Mouse (Mus musculus): ENCODE measurements around the gene Bcat1. TPM values are rescaled to one million over a fixed set of nuclear protein-coding genes. Genes with fewer than 3 reads are reported as not detected.

Gene Bcat1
- total and polyA plus RNA-seq, 2 experiments from 2014 or later, result 59.7 to 94.3 TPM

DNA sequence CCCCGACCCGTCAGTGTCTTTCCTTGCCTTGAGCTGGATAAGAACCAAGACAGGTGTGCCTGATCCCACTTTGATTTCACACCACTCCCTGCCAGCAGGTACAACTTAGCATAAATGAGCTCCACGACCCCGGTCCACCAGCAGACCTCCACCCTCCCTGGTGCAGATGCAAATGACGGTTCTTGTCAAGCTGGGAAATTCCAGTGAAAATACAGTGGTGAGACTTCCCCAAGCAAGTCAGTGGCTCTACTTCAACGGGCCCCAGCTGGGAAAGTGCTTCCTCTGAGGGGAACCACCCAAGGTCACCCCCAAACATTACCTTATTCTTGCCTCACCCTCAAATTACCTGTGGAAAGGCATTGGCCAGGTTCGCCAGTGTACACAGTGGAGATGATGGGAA, 16.0 kb upstream of the Bcat1 start:
- H3K27ac ChIP-seq, result no peak overlapping the region

DNA sequence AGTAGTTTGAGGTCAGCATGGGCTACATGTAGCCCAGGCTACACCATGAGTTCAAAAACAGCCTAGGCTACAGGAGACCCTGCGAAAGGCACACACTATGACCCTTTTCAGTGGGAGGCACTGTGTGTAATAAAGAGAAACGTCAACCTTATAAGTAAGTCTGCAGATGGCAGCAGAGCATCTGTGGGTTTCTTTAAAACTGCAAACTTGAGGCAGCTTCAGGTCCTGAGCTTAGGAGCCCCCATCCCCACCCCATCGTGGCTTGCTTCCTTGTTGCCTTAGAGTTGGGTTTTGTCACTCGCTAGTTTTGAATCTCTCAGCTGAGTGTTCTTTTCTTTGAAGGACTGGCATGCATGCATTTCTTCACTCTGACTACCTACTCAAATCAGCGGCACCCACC, 14.9 kb upstream of the Bcat1 start:
- 0 out of 2 replicates have a peak, but pooled peaks have one; percentile 6 for TF ChIP-seq CTCF (IDR thresholded peaks at IDR 0.05; ENCODE audit: low read depth)
- WGBS, result 69% methylated on average over 5 of the region's 5 CpGs

More for the DNA sequence above, 16.0 kb upstream of the Bcat1 start:
- DNase-seq (ENCODE audit: low spot score) (no peak), ATAC-seq (no peak)
- no peak overlapping the region for H3K4me2 ChIP-seq (ENCODE audit: low read depth, low read length)
- no peaks in the 10 kb centered on the region for H3K4me1 ChIP-seq (ENCODE audit: insufficient read depth, low read length)
- no peak for TF ChIP-seq CTCF (IDR thresholded peaks at IDR 0.05; ENCODE audit: low read depth)
- H3K9ac ChIP-seq (replicated peaks; ENCODE audit: low read length), result no peak overlapping the region
- 89% methylated on average over 7 of the region's 7 CpGs for WGBS
- no peaks in the 10 kb centered on the region for H3K36me3 ChIP-seq (ENCODE audit: insufficient read depth, low read length)
- H3K9me3 ChIP-seq (ENCODE audit: low read length), result no peaks in the 10 kb centered on the region
- H3K4me3 ChIP-seq (ENCODE audit: low read length), result no peak overlapping the region
- no peaks in the 10 kb centered on the region for H3K27me3 ChIP-seq (ENCODE audit: insufficient read depth, low read length)

DNA sequence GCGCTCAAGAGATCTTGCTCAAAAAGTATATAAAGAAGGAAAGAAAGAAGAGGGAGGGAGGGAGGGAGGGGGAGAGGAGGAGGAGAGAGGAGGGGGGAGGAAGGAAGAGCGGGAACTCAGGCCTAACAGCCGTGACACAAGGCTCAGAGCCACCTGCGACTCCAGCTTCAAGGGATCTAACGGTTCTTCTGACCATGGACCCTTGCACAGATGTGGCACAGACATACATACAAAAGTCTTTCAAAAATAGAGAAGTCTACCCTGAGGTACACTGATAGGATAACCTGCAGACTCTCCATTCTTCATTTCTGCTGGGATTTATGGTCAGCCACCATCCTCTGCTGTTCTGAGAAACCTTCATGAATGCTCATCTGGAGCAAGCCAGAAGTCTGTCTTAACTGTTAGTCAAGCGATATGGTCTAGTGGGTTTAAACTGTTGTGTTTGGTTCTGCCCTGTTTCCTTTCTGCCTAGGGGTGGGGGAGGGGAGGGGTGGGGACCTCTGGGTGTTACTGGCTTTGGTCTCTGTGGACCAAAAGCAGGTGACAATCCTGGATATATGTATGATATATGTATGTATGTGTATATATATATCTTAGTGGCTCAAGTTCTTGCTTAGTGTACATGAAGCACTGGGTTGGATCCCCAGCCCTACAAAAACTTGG, 14.3 kb upstream of the Bcat1 start:
- ATAC-seq (no peak), DNase-seq (ENCODE audit: low spot score) (no peak)
- H3K4me3 ChIP-seq (ENCODE audit: low read length), result no peak overlapping the region
- H3K9me3 ChIP-seq (ENCODE audit: low read length), result no peaks in the 10 kb centered on the region
- no peaks in the 10 kb centered on the region for H3K27me3 ChIP-seq (ENCODE audit: insufficient read depth, low read length)
- no peaks in the 10 kb centered on the region for H3K4me1 ChIP-seq (ENCODE audit: insufficient read depth, low read length)
- no peak overlapping the region for H3K27ac ChIP-seq
- H3K4me2 ChIP-seq (ENCODE audit: low read depth, low read length), result no peak overlapping the region
- 71% methylated on average over 6 of the region's 6 CpGs for WGBS
- H3K36me3 ChIP-seq (ENCODE audit: insufficient read depth, low read length), result no peaks in the 10 kb centered on the region
- no peak overlapping the region for H3K9ac ChIP-seq (replicated peaks; ENCODE audit: low read length)
- no peak for TF ChIP-seq CTCF (IDR thresholded peaks at IDR 0.05; ENCODE audit: low read depth)

More for the DNA sequence above, 14.9 kb upstream of the Bcat1 start:
- no peaks in the 10 kb centered on the region for H3K36me3 ChIP-seq (ENCODE audit: insufficient read depth, low read length)
- H3K9me3 ChIP-seq (ENCODE audit: low read length), result no peaks in the 10 kb centered on the region
- no peak overlapping the region for H3K4me3 ChIP-seq (ENCODE audit: low read length)
- H3K27me3 ChIP-seq (ENCODE audit: insufficient read depth, low read length), result no peaks in the 10 kb centered on the region
- no peak for DNase-seq (ENCODE audit: low spot score)
- no peak overlapping the region for H3K27ac ChIP-seq
- no peak for ATAC-seq
- no peak overlapping the region for H3K9ac ChIP-seq (replicated peaks; ENCODE audit: low read length)
- no peak overlapping the region for H3K4me2 ChIP-seq (ENCODE audit: low read depth, low read length)
- H3K4me1 ChIP-seq (ENCODE audit: insufficient read depth, low read length), result no peaks in the 10 kb centered on the region

DNA sequence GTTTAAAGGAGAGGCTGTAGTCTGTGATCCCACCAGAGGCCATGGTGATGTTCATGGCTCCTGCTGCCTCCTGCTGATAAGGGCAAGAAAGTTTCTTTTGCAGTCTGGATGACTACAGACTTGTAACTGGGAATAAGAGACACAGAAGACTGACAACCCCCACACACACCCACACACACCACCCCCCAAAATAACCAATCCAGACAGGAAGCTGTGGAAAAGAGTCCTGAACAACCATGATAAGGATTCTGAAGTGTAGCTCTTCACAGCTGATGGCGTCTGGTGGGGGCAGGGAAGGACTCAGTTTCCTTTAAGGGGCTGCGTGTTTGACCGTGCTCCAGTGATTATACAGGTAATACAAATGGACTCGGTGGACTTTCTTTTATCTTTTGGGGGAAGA, 13.4 kb upstream of the Bcat1 start:
- Histone ChIP-seq H3K27ac (no peak overlapping the region), H3K4me2 (ENCODE audit: low read depth, low read length) (no peak overlapping the region), H3K4me1 (ENCODE audit: insufficient read depth, low read length) (no peaks in the 10 kb centered on the region), H3K4me3 (ENCODE audit: low read length) (no peak overlapping the region), H3K27me3 (ENCODE audit: insufficient read depth, low read length) (no peaks in the 10 kb centered on the region), H3K36me3 (ENCODE audit: insufficient read depth, low read length) (no peaks in the 10 kb centered on the region), H3K9me3 (ENCODE audit: low read length) (no peaks in the 10 kb centered on the region), H3K9ac (replicated peaks; ENCODE audit: low read length) (no peak overlapping the region)
- no peak for TF ChIP-seq CTCF (IDR thresholded peaks at IDR 0.05; ENCODE audit: low read depth)
- WGBS, result 86% methylated on average over 4 of the region's 4 CpGs
- DNase-seq (ENCODE audit: low spot score), result no peak
- no peak for ATAC-seq

DNA sequence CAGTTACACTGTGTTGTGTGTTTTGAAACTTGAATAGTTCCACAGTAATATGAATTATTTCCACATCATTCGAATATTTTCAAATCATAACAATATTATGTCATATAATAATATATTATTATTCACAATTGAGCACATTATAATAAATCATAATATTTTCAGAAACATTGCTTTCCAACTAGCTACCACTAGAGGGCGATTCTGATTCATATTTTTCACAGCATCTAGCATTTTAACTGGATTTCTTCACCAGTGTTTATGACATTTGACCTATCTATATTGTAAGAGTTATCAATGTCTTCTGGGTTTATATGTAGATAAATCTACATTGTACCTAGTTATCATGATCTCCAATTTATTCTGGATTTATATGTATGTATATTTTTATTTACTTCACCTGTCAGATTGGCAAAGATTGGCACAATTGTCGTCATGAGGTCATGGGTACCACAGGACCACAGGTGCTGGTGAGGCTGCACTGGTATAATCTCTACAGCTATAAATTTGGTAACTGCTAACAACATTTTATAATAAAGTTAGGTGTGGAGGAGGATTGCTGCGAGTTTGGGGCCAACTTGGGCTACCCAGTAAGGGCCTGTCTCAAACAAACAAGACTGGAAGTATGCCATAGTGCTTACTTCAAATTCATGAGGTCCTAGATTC, 12.6 kb upstream of the Bcat1 start:
- 49% methylated on average over 4 of the region's 4 CpGs for WGBS

DNA sequence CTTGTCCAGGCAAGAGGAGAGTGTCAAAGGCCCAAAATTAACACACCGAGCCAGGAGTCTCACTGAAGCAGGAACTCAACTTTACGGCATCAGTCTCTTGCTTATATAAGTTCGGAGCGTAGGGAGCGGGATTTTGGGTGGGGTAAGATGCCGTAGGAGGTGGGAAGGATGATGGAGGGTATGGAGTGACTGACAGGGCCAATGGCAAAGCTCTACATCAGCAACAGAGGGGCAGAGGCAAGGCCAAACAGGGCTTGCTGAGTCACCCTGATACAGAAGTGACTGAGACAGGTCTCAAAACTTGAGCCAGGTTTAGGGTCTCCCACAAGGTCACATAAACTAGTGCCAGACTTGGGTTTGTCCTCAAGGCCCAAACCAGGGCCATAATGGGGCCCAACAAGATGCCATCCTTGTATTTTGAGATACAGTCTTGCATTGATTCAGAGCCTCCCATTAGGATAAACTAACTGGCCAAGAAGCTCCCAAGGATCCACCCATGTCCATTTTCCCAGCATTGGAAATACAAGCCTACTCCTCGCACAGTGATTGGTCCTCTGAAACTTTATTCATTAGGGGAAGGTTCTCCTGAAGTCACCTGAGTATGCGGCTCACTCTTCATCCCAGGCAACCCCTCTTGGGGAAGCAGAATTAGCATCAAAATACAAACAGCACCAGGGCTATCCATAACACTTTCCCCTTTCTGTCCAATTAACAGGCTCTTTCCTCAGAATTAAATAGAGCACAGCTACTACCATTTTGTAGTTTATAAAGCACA, 8.5 kb upstream of the Bcat1 start:
- DNase-seq (ENCODE audit: low spot score) (no peak), ATAC-seq (no peak)
- no peak overlapping the region for H3K27ac ChIP-seq
- no peaks in the 10 kb centered on the region for H3K27me3 ChIP-seq (ENCODE audit: insufficient read depth, low read length)
- H3K4me2 ChIP-seq (ENCODE audit: low read depth, low read length), result no peak overlapping the region
- H3K9me3 ChIP-seq (ENCODE audit: low read length), result no peaks in the 10 kb centered on the region
- TF ChIP-seq CTCF (IDR thresholded peaks at IDR 0.05; ENCODE audit: low read depth), result no peak
- H3K4me3 ChIP-seq (ENCODE audit: low read length), result no peak overlapping the region
- no peak overlapping the region for H3K9ac ChIP-seq (replicated peaks; ENCODE audit: low read length)
- no peaks in the 10 kb centered on the region for H3K36me3 ChIP-seq (ENCODE audit: insufficient read depth, low read length)
- WGBS, result 91% methylated on average over 8 of the region's 8 CpGs
- H3K4me1 ChIP-seq (ENCODE audit: insufficient read depth, low read length), result no peaks in the 10 kb centered on the region

More for the DNA sequence above, 12.6 kb upstream of the Bcat1 start:
- Histone ChIP-seq H3K36me3 (ENCODE audit: insufficient read depth, low read length) (no peaks in the 10 kb centered on the region), H3K4me1 (ENCODE audit: insufficient read depth, low read length) (no peaks in the 10 kb centered on the region), H3K4me3 (ENCODE audit: low read length) (no peak overlapping the region), H3K9me3 (ENCODE audit: low read length) (no peaks in the 10 kb centered on the region), H3K27ac (no peak overlapping the region), H3K9ac (replicated peaks; ENCODE audit: low read length) (no peak overlapping the region), H3K4me2 (ENCODE audit: low read depth, low read length) (no peak overlapping the region), H3K27me3 (ENCODE audit: insufficient read depth, low read length) (no peaks in the 10 kb centered on the region)
- TF ChIP-seq CTCF (IDR thresholded peaks at IDR 0.05; ENCODE audit: low read depth), result peak; percentile 68
- peak; percentile 61 for DNase-seq (ENCODE audit: low spot score)
- no peak for ATAC-seq

Data from hindbrain, postnatal 0 days (tissue).